ENCODE assay signal across 10 mouse cellular contexts in genomic region chr11:86840511-86841154, GRCm38 (mm10). TPM values are rescaled to one million over a fixed set of nuclear protein-coding genes. Genes with fewer than 3 reads are reported as not detected.
DNase-seq lines count a peak whose midpoint lies in the region; ATAC-seq lines count a peak whose summit lies in the region.
"Had no signal": no experiment of that assay in that cellular context is flagged by ENCODE, and none has a peak within 500 bp of the region (broad histone marks: within the 10 kb centered on the region; RNA-seq: fewer than 3 reads in every experiment).

No protein-coding gene starts in this region.

- H3K9ac ChIP-seq in midbrain, embryonic 12.5 days (replicated peaks): no peak overlapping the region
- H3K9ac ChIP-seq: embryonic facial prominence, embryonic 15.5 days had no signal

- no peaks in the 10 kb centered on the region for H3K27me3 ChIP-seq in heart, embryonic 10.5 days (ENCODE audit: insufficient read depth, poor library complexity, severe bottlenecking)
- no peaks in the 10 kb centered on the region for H3K27me3 ChIP-seq in midbrain, embryonic 12.5 days
- H3K27me3 ChIP-seq: CH12.LX; embryonic facial prominence, embryonic 15.5 days had no signal

- DNase-seq in left cerebral cortex, postnatal 4 days: peak; percentile 59
- DNase-seq in left cerebral cortex, postnatal 36 days (ENCODE audit: low spot score in 2 of 2): no peak
- peak; percentile 81 for DNase-seq in embryo, embryonic 11 days
- DNase-seq in heart, embryonic 10.5 days (ENCODE audit: low spot score): peak; percentile 84
- peak; percentile 89 for DNase-seq in kidney, adult 9 months
- no peak for DNase-seq in cerebellum, adult 11-12 months
- DNase-seq in thymus, postnatal 4 days: no peak

- no peak overlapping the region for H3K4me3 ChIP-seq in heart, embryonic 10.5 days
- no peak overlapping the region for H3K4me3 ChIP-seq in midbrain, embryonic 12.5 days
- H3K4me3 ChIP-seq: embryonic facial prominence, embryonic 15.5 days had no signal

- no peaks in the 10 kb centered on the region for H3K36me3 ChIP-seq in heart, embryonic 10.5 days
- H3K36me3 ChIP-seq in midbrain, embryonic 12.5 days: no peaks in the 10 kb centered on the region
- H3K36me3 ChIP-seq: embryonic facial prominence, embryonic 15.5 days had no signal

- peak; percentile 82 for ATAC-seq in midbrain, embryonic 12.5 days (ENCODE audit: low FRiP score, low read depth)

- peaks cover 22% of the 10 kb centered on the region; the same call in 1 of the 2 replicates for H3K4me1 ChIP-seq in heart, embryonic 10.5 days
- peaks cover 20% of the 10 kb centered on the region for H3K4me1 ChIP-seq in midbrain, embryonic 12.5 days
- H3K4me1 ChIP-seq: embryonic facial prominence, embryonic 15.5 days had no signal

- intact Hi-C loops in left cerebral cortex, postnatal 4 days (cut with DNase I): no loop called here
- intact Hi-C loops in left cerebral cortex, postnatal 36 days (cut with DNase I): no loop called here

- peak overlapping the region; percentile 62 for H3K27ac ChIP-seq in heart, embryonic 10.5 days
- H3K27ac ChIP-seq in midbrain, embryonic 12.5 days (replicated peaks): peak overlapping the region; percentile 73
- H3K27ac ChIP-seq: embryonic facial prominence, embryonic 15.5 days had no signal

- no peaks in the 10 kb centered on the region for H3K9me3 ChIP-seq in heart, embryonic 10.5 days
- no peaks in the 10 kb centered on the region for H3K9me3 ChIP-seq in midbrain, embryonic 12.5 days
- H3K9me3 ChIP-seq: embryonic facial prominence, embryonic 15.5 days had no signal

- 12% methylated on average over 3 of the region's 3 CpGs for WGBS in heart, embryonic 10.5 days
- 2% methylated on average over 3 of the region's 3 CpGs for WGBS in midbrain, embryonic 12.5 days

- no peak overlapping the region for H3K4me2 ChIP-seq in midbrain, embryonic 12.5 days (replicated peaks)
- H3K4me2 ChIP-seq: embryonic facial prominence, embryonic 15.5 days had no signal

RNA-seq across cellular contexts. Expression of gene Dhx40, which starts 33.1 kb away (rescaled TPM):
- total RNA-seq in left cerebral cortex, postnatal 4 days (2021): 10 to 100 TPM; 20.5 to 20.8 TPM
- 10 to 100 TPM; 16.2 to 18.3 TPM for total RNA-seq in left cerebral cortex, postnatal 36 days (2021)
- 14.4 and 19.7 TPM in 2 replicates for polyA plus RNA-seq in heart, embryonic 10.5 days (2016; fragmentation: Nextera tagmentation; extraction: Ambion mirVana)
- polyA plus RNA-seq in midbrain, embryonic 12.5 days (2016; fragmentation: Nextera tagmentation; extraction: Ambion mirVana): 45.7 and 46.5 TPM in 2 replicates

Comparison
In these comparisons a context has a peak if more than half of its experiments do, and no peak if none do; other contexts are left out.
1. DNase-seq: peak in left cerebral cortex, postnatal 4 days (single experiment), embryo, embryonic 11 days (single experiment), heart, embryonic 10.5 days (single experiment) and kidney, adult 9 months (single experiment); none in left cerebral cortex, postnatal 36 days (0 of 2), cerebellum, adult 11-12 months (single experiment) and thymus, postnatal 4 days (single experiment).